Mouse (Mus musculus) duodenum, adult 2 months (tissue): ENCODE measurements around the gene Gm4307. TPM values are rescaled to one million over a fixed set of nuclear protein-coding genes. Genes with fewer than 3 reads are reported as not detected.

Experiments used
- polyA plus RNA-seq: library from polyadenylated mRNA; depleted of rRNA; stranded (reverse); fragments of >200 nt; gene quantifications from 2 replicates; pipeline ENCODE4 v1.2.3, GENCODE M21; 2012; ENCODE audit warnings: low replicate concordance; rRNA removed

The Gm4307 gene
- polyA plus RNA-seq = not detected in 2 replicates

DNA sequence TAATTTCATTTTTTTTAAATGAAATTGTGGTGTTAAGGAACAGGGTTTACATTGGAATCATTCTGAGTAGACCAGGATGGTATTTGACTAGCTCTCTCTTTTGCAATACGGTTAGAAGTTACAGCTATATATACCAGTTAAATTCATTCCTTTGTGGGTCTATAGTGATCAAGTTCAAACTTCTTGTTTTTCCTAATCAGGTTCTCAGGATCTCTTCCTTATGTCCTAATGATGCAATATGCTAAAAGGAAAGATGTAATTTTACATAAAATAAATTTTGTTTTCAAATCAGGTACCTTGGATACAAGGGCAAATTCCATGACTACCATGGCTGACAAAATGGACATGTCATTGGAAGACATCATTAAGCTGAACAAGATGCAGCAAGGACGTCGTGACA lies at the start of gene Gm4307:
Gm4307 (plus strand) TSS at position 301 of the 400 bp plus-strand sequence.

DNA sequence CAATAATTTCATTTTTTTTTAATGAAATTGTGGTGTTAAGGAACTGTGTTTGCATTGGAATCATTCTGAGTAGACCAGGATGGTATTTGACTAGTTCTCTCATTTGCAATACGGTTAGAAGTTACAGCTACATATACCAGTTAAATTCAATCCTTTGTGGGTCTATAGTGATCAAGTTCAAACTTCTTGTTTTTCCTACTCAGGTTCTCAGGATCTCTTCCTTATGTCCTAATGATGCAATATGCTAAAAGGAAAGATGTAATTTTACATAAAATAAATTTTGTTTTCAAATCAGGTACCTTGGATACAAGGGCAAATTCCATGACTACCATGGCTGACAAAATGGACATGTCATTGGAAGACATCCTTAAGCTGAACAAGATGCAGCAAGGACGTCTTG lies 25.8 kb upstream of the Gm4307 start, which contains the start of gene Gm4301:
Gm4301 (plus strand) TSS at position 301 of the 400 bp plus-strand sequence.

DNA sequence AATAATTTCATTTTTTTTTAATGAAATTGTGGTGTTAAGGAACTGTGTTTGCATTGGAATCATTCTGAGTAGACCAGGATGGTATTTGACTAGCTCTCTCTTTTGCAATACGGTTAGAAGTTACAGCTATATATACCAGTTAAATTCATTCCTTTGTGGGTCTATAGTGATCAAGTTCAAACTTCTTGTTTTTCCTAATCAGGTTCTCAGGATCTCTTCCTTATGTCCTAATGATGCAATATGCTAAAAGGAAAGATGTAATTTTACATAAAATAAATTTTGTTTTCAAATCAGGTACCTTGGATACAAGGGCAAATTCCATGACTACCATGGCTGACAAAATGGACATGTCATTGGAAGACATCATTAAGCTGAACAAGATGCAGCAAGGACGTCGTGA lies 20.6 kb upstream of the Gm4307 start, which contains the start of gene Gm4302:
Gm4302 (plus strand) TSS at position 301 of the 400 bp plus-strand sequence.

DNA sequence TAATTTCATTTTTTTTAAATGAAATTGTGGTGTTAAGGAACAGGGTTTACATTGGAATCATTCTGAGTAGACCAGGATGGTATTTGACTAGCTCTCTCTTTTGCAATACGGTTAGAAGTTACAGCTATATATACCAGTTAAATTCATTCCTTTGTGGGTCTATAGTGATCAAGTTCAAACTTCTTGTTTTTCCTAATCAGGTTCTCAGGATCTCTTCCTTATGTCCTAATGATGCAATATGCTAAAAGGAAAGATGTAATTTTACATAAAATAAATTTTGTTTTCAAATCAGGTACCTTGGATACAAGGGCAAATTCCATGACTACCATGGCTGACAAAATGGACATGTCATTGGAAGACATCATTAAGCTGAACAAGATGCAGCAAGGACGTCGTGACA lies 15.5 kb upstream of the Gm4307 start, which contains the start of gene Gm4303:
Gm4303 (plus strand) TSS at position 301 of the 400 bp plus-strand sequence.

DNA sequence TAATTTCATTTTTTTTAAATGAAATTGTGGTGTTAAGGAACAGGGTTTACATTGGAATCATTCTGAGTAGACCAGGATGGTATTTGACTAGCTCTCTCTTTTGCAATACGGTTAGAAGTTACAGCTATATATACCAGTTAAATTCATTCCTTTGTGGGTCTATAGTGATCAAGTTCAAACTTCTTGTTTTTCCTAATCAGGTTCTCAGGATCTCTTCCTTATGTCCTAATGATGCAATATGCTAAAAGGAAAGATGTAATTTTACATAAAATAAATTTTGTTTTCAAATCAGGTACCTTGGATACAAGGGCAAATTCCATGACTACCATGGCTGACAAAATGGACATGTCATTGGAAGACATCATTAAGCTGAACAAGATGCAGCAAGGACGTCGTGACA lies 10.3 kb upstream of the Gm4307 start, which contains the start of gene Gm4305:
Gm4305 (plus strand) TSS at position 301 of the 400 bp plus-strand sequence.

DNA sequence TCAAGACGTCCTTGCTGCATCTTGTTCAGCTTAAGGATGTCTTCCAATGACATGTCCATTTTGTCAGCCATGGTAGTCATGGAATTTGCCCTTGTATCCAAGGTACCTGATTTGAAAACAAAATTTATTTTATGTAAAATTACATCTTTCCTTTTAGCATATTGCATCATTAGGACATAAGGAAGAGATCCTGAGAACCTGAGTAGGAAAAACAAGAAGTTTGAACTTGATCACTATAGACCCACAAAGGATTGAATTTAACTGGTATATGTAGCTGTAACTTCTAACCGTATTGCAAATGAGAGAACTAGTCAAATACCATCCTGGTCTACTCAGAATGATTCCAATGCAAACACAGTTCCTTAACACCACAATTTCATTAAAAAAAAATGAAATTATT lies 21.3 kb downstream of the Gm4307 start, which contains the start of gene Gm4312:
Gm4312 (minus strand) TSS at position 101 of the 400 bp plus-strand sequence.

Other genes starting within 250 kb of the Gm4307 start
- not detected in 2 replicates for gene Gm4301, start 25.7 kb upstream of the Gm4307 start, polyA plus RNA-seq
- not detected in 2 replicates for gene Gm4302, start 20.5 kb upstream of the Gm4307 start, polyA plus RNA-seq
- not detected in 2 replicates for gene Gm4303, start 15.4 kb upstream of the Gm4307 start, polyA plus RNA-seq
- not detected in 2 replicates for gene Gm4305, start 10.2 kb upstream of the Gm4307 start, polyA plus RNA-seq
- not detected in 2 replicates for gene Gm4312, start 21.2 kb downstream of the Gm4307 start, polyA plus RNA-seq
- 0.45 and 1.7 TPM in 2 replicates for gene Tmtc3, start 126.0 kb downstream of the Gm4307 start, polyA plus RNA-seq
- gene Cep290, start 126.2 kb downstream of the Gm4307 start, polyA plus RNA-seq = not detected in 2 replicates
- 0.52 and 3.8 TPM in 2 replicates for gene 4930430F08Rik, start 229.1 kb downstream of the Gm4307 start, polyA plus RNA-seq
- not detected in 2 replicates for gene 1700017N19Rik, start 229.1 kb downstream of the Gm4307 start, polyA plus RNA-seq